Mouse (Mus musculus) ES-E14 (cell line): Measurements from ENCODE around the gene Pm20d1. TPM values are rescaled to one million over a fixed set of nuclear protein-coding genes. Genes with fewer than 3 reads are reported as not detected.
A peak's percentile ranks its signal among the peaks of the same experiment; 100 is the strongest.

Experiments
- DNase-seq: peaks from one replicate; pipeline ENCODE4 v3.0.0-alpha.2; 2013; ENCODE audit warnings: low read depth, low spot score
- H3K27ac ChIP-seq: 2 replicates; pipeline ENCODE4 v1.5.1; 2012; ENCODE audit warnings: low read depth, mild to moderate bottlenecking, low read length, moderate library complexity, mixed read lengths; ENCODE audit not compliant: poor library complexity, insufficient read depth, severe bottlenecking
- H3K36me3 ChIP-seq: 2 replicates; pipeline ENCODE4 v1.6.1; 2012; ENCODE audit warnings: mild to moderate bottlenecking, low read length, moderate library complexity, mixed read lengths; ENCODE audit not compliant: control insufficient read depth, poor library complexity, insufficient read depth, severe bottlenecking
- H3K4me1 ChIP-seq, 2 experiments: fragments of 150-350 bp in 1 of 2; sonication (generic) in 1 of 2; 2 replicates each; pipeline ENCODE4 v1.6.1; 2012; ENCODE audit warnings: low read length in 2 of 2, mild to moderate bottlenecking in 1 of 2, mixed read lengths in 1 of 2; ENCODE audit not compliant: control insufficient read depth in 2 of 2, insufficient read depth in 2 of 2, poor library complexity in 1 of 2
- H3K4me3 ChIP-seq, 2 experiments: fragments of 150-350 bp in 1 of 2; sonication (generic) in 1 of 2; 2 replicates each; pipeline ENCODE4 v1.5.1; 2012; ENCODE audit warnings: low read length in 2 of 2, low read depth in 1 of 2, mild to moderate bottlenecking in 1 of 2, mixed read lengths in 1 of 2; ENCODE audit not compliant: insufficient read depth in 1 of 2, poor library complexity in 1 of 2, severe bottlenecking in 1 of 2
- H3K9ac ChIP-seq: 2 replicates; pipeline ENCODE4 v1.6.1; 2012; ENCODE audit warnings: low read depth, mild to moderate bottlenecking, low read length, mixed read lengths; ENCODE audit not compliant: poor library complexity, insufficient read depth, severe bottlenecking
- H3K9me3 ChIP-seq: fragments of 150-350 bp; sonication (generic); 2 replicates; pipeline ENCODE4 v1.6.1; 2012; ENCODE audit warnings: low read depth, mild to moderate bottlenecking, low read length; ENCODE audit not compliant: control insufficient read depth, insufficient read depth
- CHD2 ChIP-seq: IDR thresholded peaks from 2 replicates; pipeline ENCODE4 v1.6.1; 2014; ENCODE audit warnings: mild to moderate bottlenecking, low read depth, low read length, inconsistent platforms
- HCFC1 ChIP-seq: IDR thresholded peaks from 2 replicates; pipeline ENCODE4 v1.6.1; 2012; ENCODE audit warnings: low read length, inconsistent platforms, borderline replicate concordance; ENCODE audit not compliant: insufficient read depth
- MAFK ChIP-seq: IDR thresholded peaks from 2 replicates; pipeline ENCODE4 v1.6.1; 2014; ENCODE audit warnings: mild to moderate bottlenecking, low read depth, low read length, inconsistent platforms; ENCODE audit not compliant: insufficient read depth
- ZC3H11A ChIP-seq: IDR thresholded peaks from 2 replicates; pipeline ENCODE4 v1.6.1; 2012; ENCODE audit warnings: low read depth, mild to moderate bottlenecking, inconsistent platforms, low read length, borderline replicate concordance
- ZNF384 ChIP-seq: IDR thresholded peaks from 2 replicates; pipeline ENCODE4 v1.6.1; 2012; ENCODE audit warnings: low read depth, low read length, inconsistent platforms
- in situ Hi-C, 2 experiments: fragments of 600-800 bp; cut with MboI; formaldehyde crosslinking; loops; one replicate each; pipeline ENCODE4 v1.15.1; 2025; ENCODE audit warnings: low sequenced_read_pairs in 2 of 2, inconsistent platforms in 1 of 2; ENCODE audit not compliant: unreplicated experiment in 2 of 2
- total RNA-seq: library from RNA; depleted of rRNA; stranded (reverse); fragments of 300-350 nt; gene quantifications from 2 replicates; pipeline ENCODE4 v1.2.3, GENCODE M21; 2012; rRNA removed

Pm20d1 gene
- total RNA-seq, 1 experiment: 2.0 TPM

DNA sequence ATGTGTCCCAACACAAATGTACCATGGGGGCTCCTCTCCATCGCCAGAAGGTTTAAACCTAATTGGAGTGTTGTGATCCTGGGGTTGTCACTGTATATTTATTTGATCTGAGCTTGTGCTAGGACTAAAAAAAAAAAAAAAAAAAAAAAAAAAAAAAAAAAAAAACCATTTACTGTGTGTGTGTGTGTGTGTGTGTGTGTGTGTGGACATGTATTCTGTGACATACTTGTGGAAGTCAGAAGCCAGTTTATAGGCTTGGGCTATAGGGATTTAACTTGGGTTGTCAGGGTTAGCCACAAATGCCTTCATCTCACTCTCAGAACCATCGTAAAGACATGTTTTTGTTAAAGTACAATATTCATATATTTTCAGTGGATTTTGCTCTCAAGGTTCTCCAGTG lies 72.4 kb downstream of the Pm20d1 start:
- in situ Hi-C loops: no loop called here
- no peaks in the 10 kb centered on the region for H3K4me1 ChIP-seq
- TF ChIP-seq ZNF384 (peak; percentile 65; the same call in 1 of the 2 replicates), MAFK (no peak), ZC3H11A (no peak), HCFC1 (no peak), CHD2 (no peak)
- no peaks in the 10 kb centered on the region for H3K9me3 ChIP-seq
- DNase-seq: no peak
- no peak overlapping the region for H3K27ac ChIP-seq
- no peak overlapping the region for H3K9ac ChIP-seq
- no peak overlapping the region for H3K4me3 ChIP-seq
- H3K36me3 ChIP-seq: no peaks in the 10 kb centered on the region; the same call in 1 of the 2 replicates

Other genes with a start within 250 kb of the Pm20d1 start
- gene Avpr1b, start 198.1 kb upstream of the Pm20d1 start, total RNA-seq: not detected in 2 replicates
- gene Ctse, start 159.1 kb upstream of the Pm20d1 start, total RNA-seq: not detected in 2 replicates
- gene Rab7b, start 108.7 kb upstream of the Pm20d1 start, total RNA-seq: 0.16 and 0.18 TPM in 2 replicates
- gene Slc26a9, start 53.4 kb upstream of the Pm20d1 start, total RNA-seq: 0.32 and 0.36 TPM in 2 replicates
- gene Slc41a1, start 30.1 kb downstream of the Pm20d1 start, total RNA-seq: 17.3 and 21.8 TPM in 2 replicates
- gene Rab29, start 69.8 kb downstream of the Pm20d1 start, total RNA-seq: 4.7 and 9.7 TPM in 2 replicates
- gene Nucks1, start 113.2 kb downstream of the Pm20d1 start, total RNA-seq: 207 and 219 TPM in 2 replicates
- 6.0 and 7.5 TPM in 2 replicates for gene Slc45a3, start 165.6 kb downstream of the Pm20d1 start, total RNA-seq
- 10.5 and 14.7 TPM in 2 replicates for gene Elk4, start 210.2 kb downstream of the Pm20d1 start, total RNA-seq